Mouse (Mus musculus) hindbrain, embryonic 13.5 days (tissue): ENCODE results near the gene Nudt7. TPM values are rescaled to one million over a fixed set of nuclear protein-coding genes. Genes with fewer than 3 reads are reported as not detected.

Experiments
- ATAC-seq: fragments of 200-750 bp; cut with Nextera tagmentation; 2 replicates; pipeline ENCODE4 v1.8.0; 2017; ENCODE audit warnings: moderate TSS enrichment; ENCODE audit not compliant: low FRiP score
- H3K27ac ChIP-seq: fragments of 300-500 bp; sonication (generic); 2 replicates; pipeline ENCODE4 v1.5.1; 2015; ENCODE audit warnings: inconsistent platforms, mild to moderate bottlenecking, moderate library complexity
- H3K27me3 ChIP-seq: fragments of 300-500 bp; sonication (generic); 2 replicates; pipeline ENCODE4 v1.6.1; 2015; ENCODE audit warnings: mild to moderate bottlenecking, inconsistent platforms
- H3K36me3 ChIP-seq: fragments of 300-500 bp; sonication (generic); 2 replicates; pipeline ENCODE4 v1.6.1; 2015; ENCODE audit warnings: mild to moderate bottlenecking, inconsistent platforms
- H3K4me1 ChIP-seq: fragments of 300-500 bp; sonication (generic); replicated peaks from 2 replicates; pipeline ENCODE4 v1.6.1; 2015; ENCODE audit warnings: inconsistent platforms
- H3K4me2 ChIP-seq: fragments of 300-500 bp; sonication (generic); 2 replicates; pipeline ENCODE4 v1.6.1; 2015; ENCODE audit warnings: inconsistent platforms, mild to moderate bottlenecking, moderate library complexity
- H3K4me3 ChIP-seq: fragments of 300-500 bp; sonication (generic); 2 replicates; pipeline ENCODE4 v1.5.1; 2015; ENCODE audit warnings: mild to moderate bottlenecking, inconsistent platforms
- H3K9ac ChIP-seq: fragments of 300-500 bp; sonication (generic); 2 replicates; pipeline ENCODE4 v1.6.1; 2015; ENCODE audit warnings: mild to moderate bottlenecking, inconsistent platforms
- H3K9me3 ChIP-seq: fragments of 300-500 bp; sonication (generic); 2 replicates; pipeline ENCODE4 v1.6.1; 2016; ENCODE audit warnings: inconsistent platforms
- WGBS: fragments of 180-500 bp; shearing (Covaris S2); methylation state at CpG from one replicate; pipeline ENCODE4 v1.1.7; 2015; 5-methylcytosine and 5-hydroxymethylcytosine counted together
- polyA plus RNA-seq: library from polyadenylated mRNA; unstranded; fragments of >200 nt; fragmentation: Nextera tagmentation; extraction: Ambion mirVana; gene quantifications from 2 replicates; pipeline ENCODE4 v1.2.1, GENCODE M21; 2015

The Nudt7 gene
- polyA plus RNA-seq: 6.7 and 8.4 TPM in 2 replicates

DNA sequence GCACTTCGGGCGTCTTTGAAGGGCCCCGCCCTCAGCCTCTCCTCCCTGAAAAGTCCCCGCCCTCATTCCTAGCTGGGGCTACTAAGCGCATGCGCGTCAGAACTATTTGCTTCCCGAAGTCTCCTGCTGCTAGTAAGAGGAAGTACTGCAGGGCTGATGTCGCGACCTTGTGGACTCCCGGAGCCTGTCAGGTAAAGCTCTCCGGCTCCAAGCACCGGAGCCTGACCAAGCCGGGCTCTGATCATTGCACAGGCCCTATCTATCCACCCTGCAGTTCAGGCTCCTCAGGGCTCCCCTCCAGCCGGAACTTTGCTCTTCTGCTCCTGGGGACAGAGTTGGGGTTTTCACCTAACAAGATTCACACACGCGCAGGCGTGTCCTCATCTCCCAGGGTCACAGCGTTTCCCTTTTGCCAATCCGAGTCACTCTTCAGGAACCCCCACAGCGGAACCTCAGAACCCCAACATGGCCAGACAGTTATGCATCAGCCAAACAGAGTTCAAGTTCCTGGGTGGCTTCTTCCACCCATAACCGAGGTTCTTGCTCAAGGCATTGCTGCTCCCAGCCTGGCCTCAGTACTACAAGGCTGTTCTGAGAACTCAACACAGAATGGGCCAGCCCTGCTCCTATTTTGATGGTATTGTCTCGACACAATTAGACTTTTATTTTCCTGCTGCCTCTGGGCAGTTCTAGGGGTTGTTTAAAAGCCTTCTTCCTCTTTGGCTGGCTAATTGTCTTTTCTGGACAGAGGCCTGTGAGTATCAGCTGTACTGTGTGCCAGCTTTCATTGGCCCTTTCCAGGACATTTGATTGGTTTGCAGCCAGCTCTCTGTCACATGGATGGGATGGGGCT is at the start of gene Nudt7:
Gene Nudt7, plus strand, starts transcription at position 48 of the 853 bp plus-strand sequence.
- peak within 1 kb of the TSS; percentile 3; the same call in 1 of the 2 replicates for H3K27ac ChIP-seq
- WGBS: 3% methylated on average over 23 of the region's 23 CpGs

DNA sequence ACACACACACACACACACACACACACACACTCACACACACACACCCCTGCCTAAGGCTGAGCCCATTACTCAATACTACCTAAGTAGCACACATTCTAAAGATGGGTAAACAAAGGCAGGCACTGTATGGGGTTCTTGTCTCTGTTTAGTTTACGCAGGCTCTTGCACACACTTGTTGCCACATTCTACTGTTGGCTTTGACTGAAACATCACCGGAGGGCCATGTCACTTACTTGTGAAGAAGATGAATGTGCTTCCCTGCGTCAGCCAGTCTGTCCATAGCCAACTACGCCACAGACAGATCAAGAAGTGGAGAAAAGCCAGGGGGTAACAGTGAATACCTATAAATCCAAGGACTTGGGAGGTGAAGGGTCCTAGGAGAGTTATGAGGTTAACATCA is 45.4 kb upstream of the Nudt7 start:
- H3K27me3 ChIP-seq: no peaks in the 10 kb centered on the region
- ATAC-seq: no peak
- H3K27ac ChIP-seq: no peak overlapping the region
- H3K4me3 ChIP-seq: no peak overlapping the region
- no peak overlapping the region for H3K9ac ChIP-seq
- 86% methylated on average over 4 of the region's 4 CpGs for WGBS
- H3K9me3 ChIP-seq: no peaks in the 10 kb centered on the region
- no peaks in the 10 kb centered on the region for H3K36me3 ChIP-seq
- no peaks in the 10 kb centered on the region for H3K4me1 ChIP-seq
- no peak overlapping the region for H3K4me2 ChIP-seq

More for the DNA sequence above, at the start of gene Nudt7:
- no peaks in the 10 kb centered on the region for H3K36me3 ChIP-seq
- peaks cover 13% of the 10 kb centered on the region for H3K4me1 ChIP-seq
- ATAC-seq: peak; percentile 76
- no peaks in the 10 kb centered on the region for H3K27me3 ChIP-seq
- H3K4me2 ChIP-seq: peak within 1 kb of the TSS; percentile 62
- H3K9me3 ChIP-seq: no peaks in the 10 kb centered on the region
- H3K4me3 ChIP-seq: peak within 1 kb of the TSS; percentile 40
- peak within 1 kb of the TSS; percentile 51; the same call in 1 of the 2 replicates for H3K9ac ChIP-seq

DNA sequence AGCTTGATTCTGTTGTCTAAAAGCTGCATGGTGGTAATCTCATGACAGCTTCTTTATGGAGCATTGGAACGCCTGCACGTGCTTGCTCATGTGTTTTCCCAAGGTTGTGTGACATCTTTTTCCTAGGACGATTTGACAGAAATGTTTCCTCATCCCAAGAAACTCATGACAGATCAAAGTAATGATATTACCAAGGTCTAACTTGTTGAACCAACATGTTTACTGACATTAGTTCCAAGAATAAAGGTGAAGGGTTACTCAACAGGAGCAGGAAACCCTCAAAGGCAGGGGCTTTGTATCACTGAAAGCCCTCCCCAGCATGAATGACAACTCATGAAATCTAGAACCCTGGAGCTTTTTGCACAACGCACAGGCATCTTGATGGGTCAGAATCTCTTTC is 42.6 kb upstream of the Nudt7 start:
- 88% methylated on average over 4 of the region's 4 CpGs for WGBS
- H3K4me1 ChIP-seq: no peaks in the 10 kb centered on the region
- H3K4me2 ChIP-seq: no peak overlapping the region
- H3K27me3 ChIP-seq: no peaks in the 10 kb centered on the region
- no peak overlapping the region for H3K9ac ChIP-seq
- H3K4me3 ChIP-seq: no peak overlapping the region
- H3K27ac ChIP-seq: no peak overlapping the region
- H3K9me3 ChIP-seq: no peaks in the 10 kb centered on the region
- no peaks in the 10 kb centered on the region for H3K36me3 ChIP-seq
- ATAC-seq: no peak

DNA sequence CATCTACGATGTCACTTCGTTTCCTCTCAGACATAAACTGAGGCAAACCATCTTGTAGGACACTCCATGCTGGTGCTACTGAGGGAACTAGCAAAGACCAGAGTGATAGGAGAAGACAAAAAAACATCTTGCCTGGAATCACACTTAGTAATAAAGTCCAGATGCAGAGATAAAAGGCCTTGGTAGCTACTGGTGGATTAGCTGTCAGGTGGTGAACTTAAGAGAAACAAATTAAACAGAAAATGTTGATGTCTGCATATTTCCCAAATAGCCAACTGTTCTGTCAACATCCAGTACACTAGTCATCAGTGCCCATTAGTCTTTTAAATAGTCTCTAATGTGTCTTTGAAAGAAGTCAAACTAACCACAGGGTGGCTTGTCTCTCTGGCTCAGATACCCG is 40.0 kb upstream of the Nudt7 start:
- ATAC-seq: no peak
- Histone ChIP-seq H3K27me3 (no peaks in the 10 kb centered on the region), H3K27ac (no peak overlapping the region), H3K4me3 (no peak overlapping the region), H3K4me2 (no peak overlapping the region), H3K36me3 (no peaks in the 10 kb centered on the region), H3K4me1 (no peaks in the 10 kb centered on the region), H3K9me3 (no peaks in the 10 kb centered on the region), H3K9ac (no peak overlapping the region)
- 92% methylated on average over 3 of the region's 3 CpGs for WGBS

DNA sequence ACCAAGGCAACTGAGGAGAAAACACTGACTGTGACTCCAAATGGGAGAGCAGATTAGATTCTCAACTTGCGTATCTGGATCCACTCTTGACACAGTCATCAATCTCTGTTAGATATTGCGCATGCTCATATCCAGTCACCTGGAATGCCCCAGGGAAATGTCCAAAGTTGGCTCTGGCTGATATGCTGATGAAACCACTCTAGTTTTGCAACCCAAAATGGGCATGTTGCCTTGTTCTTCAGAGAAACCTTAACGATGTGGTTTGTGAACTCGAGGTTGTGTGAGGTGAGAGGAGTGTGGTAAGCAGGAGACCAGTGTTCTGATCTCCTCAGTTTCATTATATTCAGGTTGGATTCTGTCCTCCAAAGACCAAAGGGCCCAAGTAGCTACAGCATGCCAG is 38.8 kb upstream of the Nudt7 start:
- no peak overlapping the region for H3K4me3 ChIP-seq
- 86% methylated on average over 4 of the region's 4 CpGs for WGBS
- H3K4me1 ChIP-seq: no peaks in the 10 kb centered on the region
- H3K9ac ChIP-seq: no peak overlapping the region
- no peak overlapping the region for H3K27ac ChIP-seq
- no peak for ATAC-seq
- no peaks in the 10 kb centered on the region for H3K9me3 ChIP-seq
- H3K4me2 ChIP-seq: no peak overlapping the region
- no peaks in the 10 kb centered on the region for H3K36me3 ChIP-seq
- no peaks in the 10 kb centered on the region for H3K27me3 ChIP-seq

DNA sequence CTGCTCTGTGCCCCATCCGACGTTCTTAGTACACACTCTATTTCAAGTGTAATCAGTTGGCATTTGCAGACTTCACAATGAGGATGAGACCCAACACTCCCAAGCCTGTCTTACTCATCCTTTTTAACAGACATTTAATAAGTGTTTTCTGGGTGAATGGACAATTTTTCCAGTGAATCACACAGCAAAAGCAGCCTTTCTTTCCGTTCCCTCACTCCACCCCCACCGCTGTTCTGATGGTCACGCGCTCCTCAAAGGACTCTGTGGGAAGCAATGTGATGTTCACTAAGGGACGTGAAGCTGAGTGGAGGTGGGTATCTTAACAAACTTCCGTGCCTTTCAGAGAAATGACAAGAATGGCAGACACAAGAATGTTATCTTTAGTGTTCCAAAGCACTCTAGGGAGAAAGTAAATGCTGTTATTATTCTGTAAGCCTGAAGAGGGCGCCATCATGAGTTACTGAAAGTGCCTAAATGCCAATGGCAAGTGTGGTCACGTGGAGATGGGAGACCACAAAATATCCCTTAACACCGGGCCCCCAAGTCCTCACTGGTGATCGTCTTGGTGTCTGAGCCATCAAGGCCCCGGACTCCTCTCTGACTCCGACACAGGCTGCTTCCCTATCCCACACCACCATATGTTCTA is 32.7 kb upstream of the Nudt7 start:
- no peak for ATAC-seq
- Histone ChIP-seq H3K4me3 (no peak overlapping the region), H3K27ac (no peak overlapping the region), H3K4me2 (no peak overlapping the region), H3K4me1 (no peaks in the 10 kb centered on the region), H3K27me3 (no peaks in the 10 kb centered on the region), H3K36me3 (no peaks in the 10 kb centered on the region), H3K9ac (no peak overlapping the region), H3K9me3 (no peaks in the 10 kb centered on the region)
- 50% methylated on average over 14 of the region's 14 CpGs for WGBS

DNA sequence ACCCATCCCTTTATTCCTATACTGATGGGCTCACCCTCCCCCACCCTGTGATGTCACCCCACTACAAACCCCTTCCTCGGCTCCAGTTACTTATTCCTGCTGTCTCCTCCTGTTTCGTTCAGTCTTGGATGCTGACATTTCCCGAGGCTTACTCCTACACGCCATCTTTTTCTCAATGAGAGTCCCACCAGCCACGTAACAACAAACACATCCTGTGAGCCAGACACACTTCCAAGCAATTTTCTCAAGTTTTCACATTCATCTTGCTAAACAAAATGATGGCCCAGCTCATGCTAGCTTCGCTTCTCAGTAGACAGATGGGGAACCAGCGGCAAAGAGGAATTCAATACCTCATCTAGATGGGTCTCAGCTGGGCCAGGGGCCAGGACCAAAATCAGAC is 30.0 kb upstream of the Nudt7 start:
- ATAC-seq: no peak
- no peak overlapping the region for H3K27ac ChIP-seq
- H3K4me3 ChIP-seq: no peak overlapping the region
- no peak overlapping the region for H3K4me2 ChIP-seq
- no peak overlapping the region for H3K9ac ChIP-seq
- no peaks in the 10 kb centered on the region for H3K36me3 ChIP-seq
- no peaks in the 10 kb centered on the region for H3K9me3 ChIP-seq
- H3K27me3 ChIP-seq: no peaks in the 10 kb centered on the region
- no peaks in the 10 kb centered on the region; the same call in 1 of the 2 replicates for H3K4me1 ChIP-seq
- 90% methylated on average over 7 of the region's 7 CpGs for WGBS

DNA sequence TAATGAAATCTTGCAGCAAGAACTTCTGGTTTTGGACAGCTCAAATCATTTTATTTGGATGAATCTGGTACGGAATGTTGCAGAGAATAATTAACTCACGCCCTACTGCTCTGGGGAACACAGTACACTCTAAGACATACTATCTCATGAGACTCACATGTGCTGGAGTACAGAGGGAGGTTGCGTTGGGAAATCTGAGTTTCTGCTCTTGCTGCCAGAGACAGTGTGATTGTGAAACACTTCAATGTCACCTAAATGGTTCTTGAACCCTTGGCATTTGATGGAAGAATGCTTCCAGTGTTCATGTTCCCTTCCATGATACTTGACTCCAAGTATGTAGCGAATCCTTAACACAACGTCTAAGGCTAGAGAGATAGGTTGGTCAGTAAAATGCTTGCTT is 27.4 kb upstream of the Nudt7 start:
- Histone ChIP-seq H3K27me3 (no peaks in the 10 kb centered on the region), H3K9ac (no peak overlapping the region)
- ATAC-seq: no peak

DNA sequence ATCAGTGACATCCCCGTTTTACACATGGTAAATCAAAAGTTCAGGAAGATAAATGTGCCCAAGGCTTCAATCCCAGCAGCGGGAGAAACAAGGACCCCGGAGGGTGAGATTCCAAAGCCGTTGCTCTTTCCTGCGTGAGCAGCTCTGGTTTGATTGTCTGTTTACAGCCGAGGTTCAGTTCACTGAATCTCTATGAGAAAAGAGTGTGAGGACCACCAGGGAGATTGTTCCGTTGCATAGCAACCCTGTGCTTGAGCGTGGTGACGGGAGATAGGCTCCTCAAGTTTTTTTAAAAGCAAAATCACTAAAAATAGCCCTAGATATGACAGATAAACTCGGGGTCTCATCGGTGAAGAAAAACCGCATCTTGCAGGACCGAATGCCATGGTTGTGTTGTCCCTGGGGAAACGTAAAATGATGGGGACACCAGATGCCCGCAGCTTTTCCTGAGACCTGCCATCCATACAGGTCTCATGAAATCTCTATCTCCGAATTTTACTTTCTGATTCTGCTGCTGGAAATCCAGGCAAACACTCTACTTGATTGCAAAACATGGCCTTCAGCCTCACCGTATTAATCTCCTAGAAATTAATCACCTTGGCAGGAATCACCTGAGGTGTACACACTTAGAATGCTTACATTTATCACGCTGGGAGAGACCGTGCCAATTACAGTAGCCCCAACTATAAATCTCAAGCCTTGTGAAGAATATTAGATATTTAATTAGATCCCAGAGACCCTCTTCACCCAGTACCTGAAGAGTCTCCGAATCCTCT is 23.8 kb upstream of the Nudt7 start:
- Histone ChIP-seq H3K9ac (no peak overlapping the region), H3K27me3 (no peaks in the 10 kb centered on the region), H3K4me3 (no peak overlapping the region), H3K27ac (peak overlapping the region; percentile 72), H3K36me3 (no peaks in the 10 kb centered on the region), H3K4me1 (peaks cover 16% of the 10 kb centered on the region), H3K4me2 (peak overlapping the region; percentile 23; the same call in 1 of the 2 replicates), H3K9me3 (no peaks in the 10 kb centered on the region)
- peak; percentile 76 for ATAC-seq
- 47% methylated on average over 20 of the region's 20 CpGs for WGBS

More for the DNA sequence above, 27.4 kb upstream of the Nudt7 start:
- WGBS: 86% methylated on average over 5 of the region's 5 CpGs
- H3K4me3 ChIP-seq: no peak overlapping the region
- H3K9me3 ChIP-seq: no peaks in the 10 kb centered on the region
- no peak overlapping the region for H3K27ac ChIP-seq
- H3K4me1 ChIP-seq: peaks cover 16% of the 10 kb centered on the region
- no peak overlapping the region for H3K4me2 ChIP-seq
- H3K36me3 ChIP-seq: no peaks in the 10 kb centered on the region

DNA sequence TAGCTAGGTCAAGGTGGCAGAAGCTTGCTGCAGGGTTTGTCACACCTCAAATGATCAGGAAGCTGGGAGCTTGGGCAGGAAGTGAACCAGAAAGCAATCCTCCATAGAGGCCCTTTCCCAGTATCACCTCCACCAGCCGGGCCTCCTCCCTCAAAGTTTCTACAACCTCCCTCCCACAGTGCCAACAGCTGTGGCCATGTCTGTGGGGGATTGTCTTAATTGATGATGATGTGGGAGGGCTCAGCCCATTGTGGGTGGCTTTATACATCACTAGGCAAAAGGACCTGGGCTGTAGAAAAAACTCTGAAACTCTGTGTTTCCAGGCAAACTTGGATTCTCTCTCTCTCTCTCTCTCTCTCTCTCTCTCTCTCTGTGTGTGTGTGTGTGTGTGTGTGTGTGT is 18.3 kb upstream of the Nudt7 start:
- Histone ChIP-seq H3K9ac (no peak overlapping the region), H3K4me2 (no peak overlapping the region), H3K4me3 (no peak overlapping the region), H3K9me3 (no peaks in the 10 kb centered on the region), H3K27ac (no peak overlapping the region), H3K27me3 (no peaks in the 10 kb centered on the region), H3K36me3 (no peaks in the 10 kb centered on the region), H3K4me1 (peaks cover 23% of the 10 kb centered on the region)
- no peak for ATAC-seq
- WGBS: 6% methylated on average over 1 of the region's 1 CpGs

DNA sequence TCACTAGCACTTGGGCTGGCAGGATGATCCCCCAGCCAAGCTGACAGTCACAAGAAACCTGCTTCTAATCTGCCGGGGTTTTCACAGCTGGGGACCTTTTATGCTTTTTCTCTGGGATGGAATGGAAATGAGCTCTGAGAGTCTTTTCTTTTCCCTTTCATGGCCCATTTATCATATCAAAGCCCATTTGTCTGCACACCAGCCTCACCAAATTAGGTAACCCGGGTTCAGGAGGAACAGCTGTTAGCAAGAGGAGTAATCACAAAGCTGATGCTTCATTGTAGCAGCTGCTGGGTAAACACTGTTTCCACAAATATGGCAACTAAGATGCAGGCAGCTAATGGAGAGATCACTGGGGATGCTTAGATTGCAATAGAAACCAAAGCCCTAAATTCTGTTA is 17.3 kb upstream of the Nudt7 start:
- no peak overlapping the region for H3K4me2 ChIP-seq
- ATAC-seq: 0 out of 2 replicates have a peak, but pooled peaks have one; percentile 54
- no peaks in the 10 kb centered on the region for H3K27me3 ChIP-seq
- H3K9ac ChIP-seq: no peak overlapping the region
- no peak overlapping the region for H3K4me3 ChIP-seq
- H3K9me3 ChIP-seq: no peaks in the 10 kb centered on the region
- peaks cover 21% of the 10 kb centered on the region for H3K4me1 ChIP-seq
- H3K36me3 ChIP-seq: no peaks in the 10 kb centered on the region
- WGBS: 1% methylated on average over 2 of the region's 2 CpGs
- peak overlapping the region; percentile 77 for H3K27ac ChIP-seq

DNA sequence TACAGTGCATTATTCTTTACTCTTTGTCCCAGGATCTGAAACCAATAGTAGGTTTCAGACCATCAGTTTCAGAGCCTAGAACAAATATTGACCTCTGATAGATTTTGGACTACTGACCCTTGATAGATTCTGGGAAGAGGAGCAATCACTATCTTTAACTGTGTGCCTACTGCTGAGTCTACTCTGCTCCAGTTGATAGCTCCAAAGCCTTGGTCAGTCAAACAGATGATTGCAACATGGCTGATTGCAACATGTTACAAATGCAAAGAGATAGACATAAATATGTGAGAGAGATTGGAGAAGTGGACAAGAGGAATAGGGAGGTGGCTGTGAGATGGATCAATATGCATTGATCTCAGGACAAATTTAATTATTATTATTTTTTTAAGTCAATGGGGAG is 15.9 kb upstream of the Nudt7 start:
- H3K4me1 ChIP-seq: peaks cover 21% of the 10 kb centered on the region
- no peak overlapping the region for H3K4me3 ChIP-seq
- H3K27me3 ChIP-seq: no peaks in the 10 kb centered on the region
- ATAC-seq: no peak
- no peak overlapping the region for H3K4me2 ChIP-seq
- H3K27ac ChIP-seq: no peak overlapping the region
- H3K9ac ChIP-seq: no peak overlapping the region
- H3K36me3 ChIP-seq: no peaks in the 10 kb centered on the region
- H3K9me3 ChIP-seq: no peaks in the 10 kb centered on the region
